Mouse (Mus musculus) lung, adult 2 months (tissue): Measurements from ENCODE around the gene Npdc1.

Experiments used
- CTCF ChIP-seq: fragments of 200-500 bp; IDR thresholded peaks from 2 replicates; pipeline ENCODE4 v1.5.1; 2011; ENCODE audit warnings: mild to moderate bottlenecking, low read length, control low read depth; ENCODE audit not compliant: insufficient read depth
- POLR2A ChIP-seq: fragments of 200-500 bp; IDR thresholded peaks from 2 replicates; pipeline ENCODE4 v1.6.1; 2011; ENCODE audit warnings: low read depth, mild to moderate bottlenecking, control low read depth, low read length, borderline replicate concordance; ENCODE audit errors: extremely low read depth

GRCm38 (mm10) chr2:25395721-25396596, 3.2 kb upstream of the Npdc1 start, which contains the start of gene Entpd2:
- TF ChIP-seq CTCF: 0 out of 2 replicates have a peak, but pooled peaks have one; percentile 6
- 0 out of 2 replicates have a peak, but pooled peaks have one; percentile 12 for TF ChIP-seq POLR2A
